Mouse (Mus musculus): ENCODE data around the gene Plekha8. TPM values are rescaled to one million over a fixed set of nuclear protein-coding genes. Genes with fewer than 3 reads are reported as not detected.
A peak's percentile ranks its signal among the peaks of the same experiment; 100 is the strongest.

Plekha8 gene
- total and polyA plus RNA-seq, 2 experiments = 3.6 to 13.4 TPM

GRCm38 (mm10) chr6:54562018-54562809 is 32.7 kb upstream of the Plekha8 start:
- H3K27me3 ChIP-seq (ENCODE audit: control insufficient read depth, insufficient read depth, low read length) = peaks cover 15% of the 10 kb centered on the region
- H3K4me1 ChIP-seq (ENCODE audit: control insufficient read depth, insufficient read depth, low read length) = no peaks in the 10 kb centered on the region
- H3K79me2 ChIP-seq (ENCODE audit: control insufficient read depth, insufficient read depth, low read length) = no peaks in the 10 kb centered on the region
- H3K4me3 ChIP-seq (ENCODE audit: insufficient read depth, low read depth, low read length) = no peak overlapping the region
- DNase-seq (ENCODE audit: extremely low read depth, low read depth, low spot score) = no peak
- H3K36me3 ChIP-seq (ENCODE audit: control insufficient read depth, insufficient read depth, low read length) = no peaks in the 10 kb centered on the region
- no peak overlapping the region for H3K9ac ChIP-seq (ENCODE audit: low read depth, low read length)
- TF ChIP-seq CTCF (IDR thresholded peaks at IDR 0.05; ENCODE audit: low read depth, low read length) = no peak
- no peak for TF ChIP-seq POLR2A (IDR thresholded peaks at IDR 0.05; ENCODE audit: extremely low read depth, insufficient read depth, low read length)
- 76% methylated on average over 17 of the region's 17 CpGs for WGBS
- H3K27ac ChIP-seq (replicated peaks; ENCODE audit: insufficient read depth, low read depth, low read length) = no peak overlapping the region

GRCm38 (mm10) chr6:54563561-54563960 is 31.4 kb upstream of the Plekha8 start:
- TF ChIP-seq POLR2A (IDR thresholded peaks at IDR 0.05; ENCODE audit: extremely low read depth, insufficient read depth, low read length) = no peak
- TF ChIP-seq CTCF (IDR thresholded peaks at IDR 0.05; ENCODE audit: low read depth, low read length) = no peak
- Histone ChIP-seq H3K4me1 (ENCODE audit: control insufficient read depth, insufficient read depth, low read length) (no peaks in the 10 kb centered on the region), H3K9ac (ENCODE audit: low read depth, low read length) (no peak overlapping the region), H3K4me3 (ENCODE audit: insufficient read depth, low read depth, low read length) (no peak overlapping the region), H3K27ac (replicated peaks; ENCODE audit: insufficient read depth, low read depth, low read length) (no peak overlapping the region), H3K79me2 (ENCODE audit: control insufficient read depth, insufficient read depth, low read length) (no peaks in the 10 kb centered on the region), H3K36me3 (ENCODE audit: control insufficient read depth, insufficient read depth, low read length) (no peaks in the 10 kb centered on the region), H3K27me3 (ENCODE audit: control insufficient read depth, insufficient read depth, low read length) (peaks cover 15% of the 10 kb centered on the region)
- WGBS = 89% methylated on average over 4 of the region's 4 CpGs
- DNase-seq (ENCODE audit: extremely low read depth, low read depth, low spot score) = no peak

GRCm38 (mm10) chr6:54564506-54564991 is 30.4 kb upstream of the Plekha8 start:
- DNase-seq (ENCODE audit: extremely low read depth, low read depth, low spot score) = no peak
- H3K27ac ChIP-seq (replicated peaks; ENCODE audit: insufficient read depth, low read depth, low read length) = no peak overlapping the region
- H3K4me3 ChIP-seq (ENCODE audit: insufficient read depth, low read depth, low read length) = no peak overlapping the region
- TF ChIP-seq POLR2A (IDR thresholded peaks at IDR 0.05; ENCODE audit: extremely low read depth, insufficient read depth, low read length) (no peak), CTCF (IDR thresholded peaks at IDR 0.05; ENCODE audit: low read depth, low read length) (no peak)
- no peaks in the 10 kb centered on the region for H3K36me3 ChIP-seq (ENCODE audit: control insufficient read depth, insufficient read depth, low read length)
- no peak overlapping the region for H3K9ac ChIP-seq (ENCODE audit: low read depth, low read length)
- H3K4me1 ChIP-seq (ENCODE audit: control insufficient read depth, insufficient read depth, low read length) = no peaks in the 10 kb centered on the region
- WGBS = 81% methylated on average over 9 of the region's 9 CpGs
- H3K27me3 ChIP-seq (ENCODE audit: control insufficient read depth, insufficient read depth, low read length) = peaks cover 15% of the 10 kb centered on the region
- H3K79me2 ChIP-seq (ENCODE audit: control insufficient read depth, insufficient read depth, low read length) = no peaks in the 10 kb centered on the region

- Histone ChIP-seq H3K9ac (ENCODE audit: low read depth, low read length) (no peak overlapping the region), H3K27me3 (ENCODE audit: control insufficient read depth, insufficient read depth, low read length) (peaks cover 15% of the 10 kb centered on the region), H3K36me3 (ENCODE audit: control insufficient read depth, insufficient read depth, low read length) (no peaks in the 10 kb centered on the region), H3K27ac (replicated peaks; ENCODE audit: insufficient read depth, low read depth, low read length) (no peak overlapping the region), H3K4me3 (ENCODE audit: insufficient read depth, low read depth, low read length) (no peak overlapping the region), H3K4me1 (ENCODE audit: control insufficient read depth, insufficient read depth, low read length) (no peaks in the 10 kb centered on the region), H3K79me2 (ENCODE audit: control insufficient read depth, insufficient read depth, low read length) (no peaks in the 10 kb centered on the region)
- DNase-seq (ENCODE audit: extremely low read depth, low read depth, low spot score) = no peak
- TF ChIP-seq CTCF (IDR thresholded peaks at IDR 0.05; ENCODE audit: low read depth, low read length) (no peak), POLR2A (IDR thresholded peaks at IDR 0.05; ENCODE audit: extremely low read depth, insufficient read depth, low read length) (no peak)
- 84% methylated on average over 3 of the region's 3 CpGs for WGBS
Observed at GRCm38 (mm10) chr6:54565012-54565411, 29.9 kb upstream of the Plekha8 start.

GRCm38 (mm10) chr6:54565665-54566545 is 29.0 kb upstream of the Plekha8 start, which contains the start of gene Scrn1:
Gene Scrn1, minus strand, starts transcription at chr6:54566489.
- DNase-seq (ENCODE audit: extremely low read depth, low read depth, low spot score) = no peak
- H3K79me2 ChIP-seq (ENCODE audit: control insufficient read depth, insufficient read depth, low read length) = no peaks in the 10 kb centered on the region
- WGBS = 5% methylated on average over 60 of the region's 60 CpGs
- no peaks in the 10 kb centered on the region for H3K36me3 ChIP-seq (ENCODE audit: control insufficient read depth, insufficient read depth, low read length)
- peak within 1 kb of the TSS; percentile 31; the same call in 1 of the 2 replicates for H3K4me3 ChIP-seq (ENCODE audit: insufficient read depth, low read depth, low read length)
- no peak within 1 kb of the TSS for H3K9ac ChIP-seq (ENCODE audit: low read depth, low read length)
- no peak for TF ChIP-seq CTCF (IDR thresholded peaks at IDR 0.05; ENCODE audit: low read depth, low read length)
- TF ChIP-seq POLR2A (IDR thresholded peaks at IDR 0.05; ENCODE audit: extremely low read depth, insufficient read depth, low read length) = no peak
- no peaks in the 10 kb centered on the region for H3K4me1 ChIP-seq (ENCODE audit: control insufficient read depth, insufficient read depth, low read length)
- H3K27me3 ChIP-seq (ENCODE audit: control insufficient read depth, insufficient read depth, low read length) = peaks cover 15% of the 10 kb centered on the region
- H3K27ac ChIP-seq (replicated peaks; ENCODE audit: insufficient read depth, low read depth, low read length) = no peak within 1 kb of the TSS
